In the genomic region with DNA sequence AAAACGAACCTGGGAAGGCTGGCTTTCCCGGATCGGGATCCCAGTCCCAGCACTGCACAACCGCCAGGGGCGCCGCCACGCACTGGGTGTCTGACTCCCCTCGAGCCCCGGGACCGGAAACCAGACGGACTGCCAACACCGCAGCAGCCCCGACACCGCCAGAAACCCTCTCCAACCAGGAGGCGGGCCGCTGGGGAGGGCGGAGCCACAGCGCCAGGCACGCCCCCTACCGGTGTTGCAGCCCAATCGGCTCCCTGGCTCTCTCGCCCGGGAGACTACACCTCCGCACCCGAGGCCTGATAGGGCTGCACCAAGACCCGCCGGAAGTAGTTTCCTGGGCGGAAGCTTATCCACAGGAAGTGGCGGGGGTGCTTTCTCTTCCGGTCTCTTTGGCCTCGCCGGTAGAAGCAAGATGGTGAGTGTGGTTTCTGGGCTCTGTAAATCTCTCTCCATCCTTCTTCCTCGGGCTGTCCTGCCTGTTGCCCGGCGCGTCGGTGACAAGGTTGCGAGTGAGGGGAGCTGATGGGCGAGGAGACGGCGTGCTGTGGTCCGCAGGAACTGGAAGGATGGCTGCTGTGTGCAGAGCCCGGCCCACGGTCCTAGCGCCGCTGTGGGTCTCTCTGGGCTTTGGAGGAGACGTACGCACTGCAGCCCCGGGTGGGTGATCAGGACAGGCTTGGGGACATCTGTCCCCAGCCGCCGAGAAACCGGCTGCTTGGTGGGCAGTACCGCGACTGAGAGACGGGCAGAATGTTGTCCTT, we compare ENCODE assay signal across 7 mouse cellular contexts. TPM values are rescaled to one million over a fixed set of nuclear protein-coding genes. Genes with fewer than 3 reads are reported as not detected.
A peak's percentile ranks its signal among the peaks of the same experiment; 100 is the strongest.
DNase-seq lines count a peak whose midpoint lies in the region; ATAC-seq lines count a peak whose summit lies in the region.

A gene (plus strand): TSS at position 376 of the 761 bp plus-strand sequence.

- H3K27me3 ChIP-seq in intestine, embryonic 15.5 days (replicated peaks) = no peaks in the 10 kb centered on the region
- no peaks in the 10 kb centered on the region for H3K27me3 ChIP-seq in midbrain, embryonic 10.5 days (ENCODE audit: low read depth, poor library complexity, severe bottlenecking)

- H3K4me2 ChIP-seq in intestine, embryonic 15.5 days (replicated peaks) = peak within 1 kb of the TSS; percentile 64

- no peaks in the 10 kb centered on the region for H3K9me3 ChIP-seq in intestine, embryonic 15.5 days
- no peaks in the 10 kb centered on the region for H3K9me3 ChIP-seq in midbrain, embryonic 10.5 days (replicated peaks)

- peak; percentile 100 for DNase-seq in adrenal gland, adult 2 months
- peak; percentile 92 for DNase-seq in embryo, embryonic 11.5 days (ENCODE audit: low read depth, low spot score)
- peak; percentile 96 to 99 for DNase-seq in gastrocnemius, postnatal 36 days
- peak; percentile 98 to 99 for DNase-seq in left cerebral cortex, postnatal 25 days (ENCODE audit: low spot score in 2 of 2)
- DNase-seq in midbrain, embryonic 10.5 days (ENCODE audit: low spot score) = peak; percentile 99
- DNase-seq in right cerebral cortex, postnatal 4 days = peak; percentile 99

- H3K4me1 ChIP-seq in intestine, embryonic 15.5 days (replicated peaks) = peaks cover 7% of the 10 kb centered on the region; the same call in 1 of the 2 replicates
- peaks cover 23% of the 10 kb centered on the region for H3K4me1 ChIP-seq in midbrain, embryonic 10.5 days

- peak within 1 kb of the TSS; percentile 89 for H3K9ac ChIP-seq in intestine, embryonic 15.5 days

- H3K4me3 ChIP-seq in intestine, embryonic 15.5 days (replicated peaks) = peak within 1 kb of the TSS; percentile 80
- peak within 1 kb of the TSS; percentile 86 for H3K4me3 ChIP-seq in midbrain, embryonic 10.5 days

- peaks cover 22% of the 10 kb centered on the region for H3K36me3 ChIP-seq in intestine, embryonic 15.5 days
- peaks cover 42% of the 10 kb centered on the region for H3K36me3 ChIP-seq in midbrain, embryonic 10.5 days

- H3K27ac ChIP-seq in intestine, embryonic 15.5 days = peak within 1 kb of the TSS; percentile 94
- H3K27ac ChIP-seq in midbrain, embryonic 10.5 days (replicated peaks) = peak within 1 kb of the TSS; percentile 95

- under 1% methylated on average over 55 of the region's 55 CpGs for WGBS in intestine, embryonic 15.5 days
- under 1% methylated on average over 55 of the region's 55 CpGs for WGBS in midbrain, embryonic 10.5 days

- peak; percentile 98 for ATAC-seq in intestine, embryonic 15.5 days

- intact Hi-C loops in gastrocnemius, postnatal 36 days (cut with DNase I) = no loop called here
- intact Hi-C loops in left cerebral cortex, postnatal 25 days (cut with DNase I) = loop anchor here (2.0 kb wide), 3 partner anchors 26 to 1120 kb away; a partner anchor contains a TSS

RNA-seq across cellular contexts. Expression of the gene that starts here (rescaled TPM):
- 100 to 1,000 TPM; 429 to 443 TPM for total RNA-seq in adrenal gland, adult 2 months (2021)
- 119 and 130 TPM in 2 replicates for polyA plus RNA-seq in adrenal gland, adult 2 months (2012; rRNA removed)
- 100 to 1,000 TPM; 140 to 189 TPM for total RNA-seq in gastrocnemius, postnatal 36 days (2021)
- polyA plus RNA-seq in intestine, embryonic 15.5 days (2015; fragmentation: Nextera tagmentation; extraction: Ambion mirVana) = 531 and 618 TPM in 2 replicates
- 100 to 1,000 TPM; 237 to 247 TPM for total RNA-seq in left cerebral cortex, postnatal 25 days (2021)
- polyA plus RNA-seq in midbrain, embryonic 10.5 days (2016; fragmentation: Nextera tagmentation; extraction: Ambion mirVana) = 382 and 459 TPM in 2 replicates

Comparison
In these comparisons a context has a peak if more than half of its experiments do, and no peak if none do; other contexts are left out.
1. Peak in every context shown above with its lines: DNase-seq, ATAC-seq, H3K4me3 ChIP-seq and H3K27ac ChIP-seq.